Mouse (Mus musculus): ENCODE results near the gene Cps1. TPM values are rescaled to one million over a fixed set of nuclear protein-coding genes. Genes with fewer than 3 reads are reported as not detected.

Cps1 gene
- polyA plus RNA-seq (2014; fragmentation: Illumina TruSeq; extraction: RNeasy Lipid Tissue Mini Kit (QIAGEN cat#74804); ENCODE audit: low read depth, low replicate concordance), result not detected

DNA sequence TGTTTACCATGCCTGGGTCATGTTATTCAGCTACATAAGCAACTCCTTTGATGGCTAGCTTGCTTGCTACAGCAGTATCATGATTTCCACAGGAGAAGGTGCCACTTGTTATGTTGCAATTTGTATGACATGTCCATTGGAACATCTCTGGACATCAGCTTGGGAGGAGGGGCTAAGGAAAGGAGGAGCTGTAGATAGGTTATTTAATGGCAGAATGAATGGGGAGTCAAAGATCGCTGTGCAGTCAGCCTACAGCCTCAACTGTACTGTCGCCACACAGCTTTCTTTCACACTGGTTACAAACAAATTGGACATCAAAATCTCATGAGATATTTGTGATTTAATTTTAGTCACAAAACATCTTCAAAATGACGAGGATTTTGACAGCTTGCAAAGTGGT, at the start of gene Cps1:
Cps1 (plus strand) TSS at position 230 of the 400 bp plus-strand sequence.

Other genes with a start within 250 kb of the Cps1 start
- gene Myl1, start 177.6 kb upstream of the Cps1 start, polyA plus RNA-seq (2014; fragmentation: Illumina TruSeq; extraction: RNeasy Lipid Tissue Mini Kit (QIAGEN cat#74804); ENCODE audit: low read depth, low replicate concordance), result 31.1 TPM
- gene Lancl1, start 84.2 kb upstream of the Cps1 start, polyA plus RNA-seq (2014; fragmentation: Illumina TruSeq; extraction: RNeasy Lipid Tissue Mini Kit (QIAGEN cat#74804); ENCODE audit: low read depth, low replicate concordance), result 52.9 TPM

Data from adipose tissue, adult 10 weeks (tissue).